Mouse (Mus musculus) intestine, embryonic 16.5 days (tissue): Measurements from ENCODE around the gene Lrba. TPM values are rescaled to one million over a fixed set of nuclear protein-coding genes. Genes with fewer than 3 reads are reported as not detected.

Experiments
- ATAC-seq: fragments of 200-750 bp; cut with Nextera tagmentation; 2 replicates; pipeline ENCODE4 v1.8.0; 2017; ENCODE audit warnings: moderate TSS enrichment, moderate library complexity
- H3K27ac ChIP-seq: fragments of 300-500 bp; sonication (generic); 2 replicates; pipeline ENCODE4 v1.5.1; 2014; ENCODE audit warnings: mild to moderate bottlenecking, low read length
- H3K27me3 ChIP-seq: fragments of 300-500 bp; sonication (generic); replicated peaks from 2 replicates; pipeline ENCODE4 v1.6.1; 2014; ENCODE audit warnings: low read length, control low read depth, mixed read lengths; ENCODE audit not compliant: control insufficient read depth, insufficient read depth
- H3K36me3 ChIP-seq: fragments of 300-500 bp; sonication (generic); 2 replicates; pipeline ENCODE4 v1.6.1; 2014; ENCODE audit warnings: low read length, control low read depth; ENCODE audit not compliant: control insufficient read depth, insufficient read depth
- H3K4me1 ChIP-seq: fragments of 300-500 bp; sonication (generic); 2 replicates; pipeline ENCODE4 v1.6.1; 2014; ENCODE audit warnings: low read length, control low read depth, mixed read lengths; ENCODE audit not compliant: control insufficient read depth, insufficient read depth
- H3K4me2 ChIP-seq: fragments of 300-500 bp; sonication (generic); 2 replicates; pipeline ENCODE4 v1.6.1; 2014; ENCODE audit warnings: low read depth, low read length, control low read depth
- H3K4me3 ChIP-seq: fragments of 300-500 bp; sonication (generic); 2 replicates; pipeline ENCODE4 v1.5.1; 2014; ENCODE audit warnings: mild to moderate bottlenecking, low read length
- H3K9ac ChIP-seq: fragments of 300-500 bp; sonication (generic); 2 replicates; pipeline ENCODE4 v1.6.1; 2014; ENCODE audit warnings: low read depth, low read length
- H3K9me3 ChIP-seq: fragments of 300-500 bp; sonication (generic); 2 replicates; pipeline ENCODE4 v1.6.1; 2016; ENCODE audit warnings: low read length, control low read depth; ENCODE audit not compliant: control insufficient read depth
- WGBS: fragments of 180-500 bp; shearing (Covaris S2); extraction: QIAGEN DNeasy Blood & Tissue Kit; methylation state at CpG from one replicate; pipeline ENCODE4 v1.1.7; 2014; 5-methylcytosine and 5-hydroxymethylcytosine counted together
- polyA plus RNA-seq: library from polyadenylated mRNA; unstranded; fragments of >200 nt; fragmentation: Nextera tagmentation; extraction: Ambion mirVana; gene quantifications from 2 replicates; pipeline ENCODE4 v1.2.1, GENCODE M21; 2015

The Lrba gene
- polyA plus RNA-seq, 1 experiment from 2014 or later = 6.0 TPM

DNA sequence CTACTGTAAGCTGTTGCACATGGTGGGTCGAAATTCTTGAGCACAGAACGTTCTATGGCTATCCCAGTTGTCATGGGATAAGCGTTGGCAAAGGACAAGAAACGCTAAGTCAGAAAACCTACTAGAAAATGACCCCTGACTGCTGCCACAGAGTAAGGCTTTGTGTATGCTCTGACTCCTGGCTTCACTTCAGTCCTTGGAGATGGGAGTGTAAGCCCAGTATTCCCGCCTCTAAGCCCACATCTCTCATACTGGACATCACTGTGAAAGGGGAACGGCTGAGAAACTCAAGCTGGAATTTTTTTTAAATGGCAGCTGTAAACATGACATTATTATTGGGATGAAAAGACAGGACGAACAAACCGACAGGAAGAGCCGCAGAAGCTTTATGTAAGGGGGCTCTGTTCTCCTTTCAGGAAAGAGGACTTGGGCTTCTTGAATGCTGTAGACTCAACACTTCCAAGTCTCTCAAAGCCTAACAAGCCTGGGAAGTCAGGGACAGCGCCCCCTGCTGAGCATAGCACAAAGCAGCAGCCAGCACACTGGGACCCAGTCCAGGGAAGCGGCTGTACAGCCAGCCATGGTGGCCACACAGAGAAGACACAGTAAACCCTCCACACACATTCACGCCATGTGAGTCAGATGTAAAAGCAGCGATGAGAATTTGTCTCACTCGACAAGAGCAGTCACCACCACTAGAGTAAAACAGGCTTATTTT, 583.4 kb downstream of the Lrba start:
- no peaks in the 10 kb centered on the region for H3K27me3 ChIP-seq
- H3K27ac ChIP-seq = peak overlapping the region; percentile 68; the same call in 1 of the 2 replicates
- H3K4me3 ChIP-seq = no peak overlapping the region
- H3K4me2 ChIP-seq = no peak overlapping the region
- H3K9me3 ChIP-seq = no peaks in the 10 kb centered on the region
- no peaks in the 10 kb centered on the region for H3K36me3 ChIP-seq
- 0 out of 2 replicates have a peak, but pooled peaks cover 2% of the 10 kb centered on the region for H3K4me1 ChIP-seq
- H3K9ac ChIP-seq = no peak overlapping the region
- ATAC-seq = no peak
- 68% methylated on average over 14 of the region's 14 CpGs for WGBS

DNA sequence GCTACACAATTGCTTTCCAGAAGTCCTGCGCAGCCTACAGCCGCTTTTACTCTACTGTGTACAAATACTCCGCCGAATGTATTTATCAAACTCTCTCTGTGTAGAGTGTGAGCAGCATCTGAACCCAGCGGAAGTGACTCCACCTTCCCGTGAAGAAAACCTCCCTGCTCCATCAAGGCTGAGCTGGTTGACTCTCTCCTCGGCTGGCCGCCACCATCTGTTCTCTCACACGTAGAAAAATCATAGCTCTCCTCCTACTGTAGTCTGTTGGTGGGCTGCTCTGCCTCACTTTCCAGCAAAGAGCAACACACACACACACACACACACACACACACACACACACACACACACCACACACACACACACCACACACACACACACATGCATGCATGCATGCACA, 584.7 kb downstream of the Lrba start:
- H3K9me3 ChIP-seq = no peaks in the 10 kb centered on the region
- H3K4me3 ChIP-seq = no peak overlapping the region
- peak overlapping the region; percentile 68 for H3K27ac ChIP-seq
- H3K4me2 ChIP-seq = no peak overlapping the region
- 60% methylated on average over 9 of the region's 9 CpGs for WGBS
- peak; percentile 52; the same call in 1 of the 2 replicates for ATAC-seq
- H3K27me3 ChIP-seq = no peaks in the 10 kb centered on the region
- H3K9ac ChIP-seq = no peak overlapping the region
- H3K4me1 ChIP-seq = 0 out of 2 replicates have a peak, but pooled peaks cover 2% of the 10 kb centered on the region
- no peaks in the 10 kb centered on the region for H3K36me3 ChIP-seq

DNA sequence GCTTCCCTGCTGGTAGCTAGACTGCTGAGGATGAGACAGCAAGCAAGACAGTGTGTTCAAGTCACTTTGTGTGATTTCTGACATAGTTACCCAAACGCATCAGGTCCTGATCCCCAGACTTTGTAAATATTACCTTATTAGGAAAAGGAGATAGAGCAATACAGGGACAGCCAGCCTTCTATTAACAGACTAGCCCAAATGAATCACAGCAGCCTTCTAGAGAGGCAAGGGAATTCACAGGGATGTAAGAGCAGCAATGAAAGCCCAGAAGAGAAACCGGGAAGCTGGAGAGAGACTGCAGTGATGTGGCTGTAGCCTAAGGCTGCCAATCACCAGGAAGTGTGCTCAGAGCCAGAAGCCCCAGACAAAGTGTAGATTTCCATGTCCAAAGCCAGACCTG, 585.2 kb downstream of the Lrba start:
- H3K27ac ChIP-seq = peak overlapping the region; percentile 68
- H3K4me2 ChIP-seq = no peak overlapping the region
- 0 out of 2 replicates have a peak, but pooled peaks cover 2% of the 10 kb centered on the region for H3K4me1 ChIP-seq
- ATAC-seq = peak; percentile 62
- 31% methylated on average over 2 of the region's 2 CpGs for WGBS
- H3K9ac ChIP-seq = no peak overlapping the region
- no peaks in the 10 kb centered on the region for H3K9me3 ChIP-seq
- no peak overlapping the region for H3K4me3 ChIP-seq
- no peaks in the 10 kb centered on the region for H3K36me3 ChIP-seq
- H3K27me3 ChIP-seq = no peaks in the 10 kb centered on the region

DNA sequence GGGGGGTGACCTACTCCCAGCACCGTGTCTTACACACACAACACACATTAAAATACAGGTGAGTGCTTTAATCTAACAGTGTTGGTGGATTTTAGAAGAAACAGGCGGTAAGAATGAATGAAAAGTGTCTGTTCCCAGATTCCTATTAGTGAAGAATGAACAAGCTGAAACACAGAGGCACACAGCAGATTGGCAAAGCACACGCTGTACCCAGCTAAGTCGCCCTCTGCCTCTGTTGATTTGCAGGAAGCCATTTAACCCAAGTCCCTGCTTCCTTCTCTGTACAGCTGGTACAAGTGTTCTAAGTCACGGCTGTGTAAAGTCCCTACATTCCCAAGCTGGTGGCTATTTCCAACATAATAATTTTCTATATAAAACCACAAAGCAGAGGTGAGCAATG, 586.4 kb downstream of the Lrba start:
- Histone ChIP-seq H3K9me3 (no peaks in the 10 kb centered on the region), H3K4me1 (0 out of 2 replicates have a peak, but pooled peaks cover 2% of the 10 kb centered on the region), H3K9ac (no peak overlapping the region), H3K27ac (peak overlapping the region; percentile 68; the same call in 1 of the 2 replicates), H3K4me3 (no peak overlapping the region), H3K36me3 (no peaks in the 10 kb centered on the region), H3K27me3 (no peaks in the 10 kb centered on the region), H3K4me2 (no peak overlapping the region)
- ATAC-seq = no peak
- 89% methylated on average over 5 of the region's 5 CpGs for WGBS

DNA sequence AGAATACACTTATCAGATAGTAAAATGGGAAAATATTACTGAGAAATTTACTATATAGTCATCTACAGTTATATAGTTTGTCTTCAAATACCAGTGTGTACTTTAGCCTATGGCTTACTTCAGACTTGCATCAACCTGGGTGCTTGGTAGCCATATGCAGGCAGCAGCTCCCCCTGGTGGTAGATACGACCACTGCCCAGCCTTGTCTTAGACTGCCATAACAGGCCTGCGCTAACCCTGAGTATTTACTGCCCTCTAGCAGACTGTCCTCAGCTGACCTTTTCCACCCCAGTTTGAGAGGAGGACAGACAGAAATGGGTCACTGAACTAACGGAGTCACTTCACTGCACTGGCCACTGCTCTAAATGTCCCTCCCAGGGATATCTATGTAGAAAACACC, 588.2 kb downstream of the Lrba start:
- WGBS = 28% methylated on average over 3 of the region's 3 CpGs
- Histone ChIP-seq H3K4me1 (0 out of 2 replicates have a peak, but pooled peaks cover 2% of the 10 kb centered on the region), H3K36me3 (no peaks in the 10 kb centered on the region), H3K9ac (no peak overlapping the region), H3K4me2 (no peak overlapping the region), H3K9me3 (no peaks in the 10 kb centered on the region), H3K4me3 (no peak overlapping the region), H3K27ac (no peak overlapping the region), H3K27me3 (no peaks in the 10 kb centered on the region)
- ATAC-seq = peak; percentile 84

DNA sequence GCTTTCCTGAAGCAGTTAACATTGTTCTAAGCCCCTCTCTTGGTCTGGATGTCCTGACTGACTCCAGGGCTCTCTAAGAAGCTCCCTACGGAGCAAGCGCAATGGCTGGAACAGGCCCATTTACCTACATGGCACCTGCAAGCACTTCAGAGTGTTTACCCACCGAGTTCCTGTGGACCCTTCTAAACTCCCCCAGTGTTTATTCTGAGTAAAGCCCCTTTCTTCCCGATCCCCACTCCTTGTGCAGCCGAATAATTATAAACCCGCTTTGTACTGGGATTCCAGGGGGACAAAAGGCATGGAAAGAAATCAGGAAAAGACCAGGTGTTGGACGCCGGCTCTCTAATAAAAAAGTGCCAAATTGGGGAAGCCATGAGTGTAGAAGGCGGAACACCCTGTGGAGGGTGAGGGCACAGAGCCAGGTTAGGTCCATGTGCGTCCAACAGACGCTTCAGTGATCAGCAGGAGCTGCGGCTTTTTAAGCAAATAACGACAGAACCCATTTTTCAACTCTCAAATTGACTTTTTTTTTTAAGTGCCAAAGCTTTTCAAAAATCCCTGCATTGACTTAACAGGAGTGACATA, 593.6 kb downstream of the Lrba start:
- Histone ChIP-seq H3K4me1 (peaks cover 7% of the 10 kb centered on the region), H3K4me2 (no peak overlapping the region), H3K27ac (no peak overlapping the region), H3K9me3 (no peaks in the 10 kb centered on the region), H3K9ac (no peak overlapping the region), H3K4me3 (no peak overlapping the region), H3K27me3 (no peaks in the 10 kb centered on the region), H3K36me3 (no peaks in the 10 kb centered on the region)
- WGBS = 60% methylated on average over 13 of the region's 13 CpGs
- ATAC-seq = no peak

DNA sequence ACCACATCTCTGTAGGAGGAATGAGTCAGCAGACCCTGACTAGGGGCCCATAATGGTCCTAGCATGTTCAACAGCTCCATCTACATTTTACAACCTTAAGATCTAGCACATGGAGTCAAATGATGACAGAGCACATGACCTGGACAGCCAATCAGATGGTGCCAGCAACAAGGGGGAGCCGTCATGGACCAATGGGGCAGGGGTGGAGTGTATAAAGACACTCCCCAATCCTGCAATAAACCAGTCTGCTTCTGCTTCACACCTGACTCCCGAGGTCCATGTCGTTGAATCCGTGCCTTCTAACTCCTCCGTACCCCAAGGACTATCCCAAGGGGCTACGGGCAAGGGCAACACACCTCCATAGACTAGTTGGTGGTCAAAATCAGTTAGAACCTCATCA, 594.9 kb downstream of the Lrba start:
- H3K9me3 ChIP-seq = no peaks in the 10 kb centered on the region
- no peak overlapping the region for H3K27ac ChIP-seq
- no peaks in the 10 kb centered on the region for H3K36me3 ChIP-seq
- 93% methylated on average over 6 of the region's 6 CpGs for WGBS
- ATAC-seq = no peak
- H3K4me1 ChIP-seq = peaks cover 7% of the 10 kb centered on the region
- H3K9ac ChIP-seq = no peak overlapping the region
- H3K27me3 ChIP-seq = no peaks in the 10 kb centered on the region
- H3K4me3 ChIP-seq = no peak overlapping the region
- H3K4me2 ChIP-seq = no peak overlapping the region

DNA sequence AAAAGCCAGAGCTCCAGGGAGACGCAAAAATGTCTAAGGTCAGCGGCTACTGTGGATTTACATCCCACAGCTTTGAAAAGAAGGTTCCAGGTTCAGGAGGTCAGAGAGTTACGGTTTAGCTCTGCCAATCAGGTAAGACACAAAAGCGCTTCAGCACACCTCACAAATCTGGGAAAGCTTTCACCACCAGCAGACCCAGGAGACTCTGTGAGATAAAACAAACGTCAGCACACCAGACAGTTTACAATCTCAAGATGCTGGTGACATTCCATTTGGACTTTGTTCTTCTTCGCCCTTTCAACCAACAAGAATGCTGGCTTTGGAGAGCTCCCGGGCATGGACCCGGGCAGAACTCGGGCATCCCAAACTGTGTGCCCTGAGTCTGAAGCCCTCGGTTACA, 595.9 kb downstream of the Lrba start:
- no peak for ATAC-seq
- H3K9ac ChIP-seq = no peak overlapping the region
- H3K4me2 ChIP-seq = no peak overlapping the region
- no peak overlapping the region for H3K4me3 ChIP-seq
- no peaks in the 10 kb centered on the region for H3K36me3 ChIP-seq
- H3K9me3 ChIP-seq = no peaks in the 10 kb centered on the region
- H3K27me3 ChIP-seq = no peaks in the 10 kb centered on the region
- WGBS = 23% methylated on average over 10 of the region's 10 CpGs
- no peak overlapping the region for H3K27ac ChIP-seq
- peaks cover 7% of the 10 kb centered on the region for H3K4me1 ChIP-seq

DNA sequence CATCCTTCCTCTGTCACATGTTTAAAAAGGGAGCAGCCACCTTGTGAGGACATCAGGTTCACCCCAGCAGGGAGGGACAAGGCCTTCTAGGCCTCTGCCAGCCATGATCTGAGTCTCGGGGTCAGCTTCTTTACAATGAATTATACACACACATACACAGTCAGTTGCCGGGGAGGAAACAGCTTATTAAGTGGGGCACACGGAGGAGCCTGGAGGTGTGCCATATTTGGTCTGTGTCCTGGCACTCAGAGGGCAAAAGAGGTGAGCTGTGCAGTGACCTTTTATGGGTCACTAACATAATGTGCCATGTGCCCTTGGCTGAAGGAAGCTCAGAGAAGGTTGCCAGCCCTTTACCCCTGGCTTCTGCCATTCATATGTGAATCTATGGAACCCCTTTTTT, 596.9 kb downstream of the Lrba start:
- H3K4me2 ChIP-seq = no peak overlapping the region
- H3K36me3 ChIP-seq = no peaks in the 10 kb centered on the region
- no peaks in the 10 kb centered on the region for H3K9me3 ChIP-seq
- no peak overlapping the region for H3K27ac ChIP-seq
- no peak overlapping the region for H3K4me3 ChIP-seq
- no peak overlapping the region for H3K9ac ChIP-seq
- no peak for ATAC-seq
- H3K27me3 ChIP-seq = no peaks in the 10 kb centered on the region
- H3K4me1 ChIP-seq = peaks cover 7% of the 10 kb centered on the region
- 56% methylated on average over 3 of the region's 3 CpGs for WGBS
